Mouse (Mus musculus): Measurements from ENCODE around the gene Siglecg. TPM values are rescaled to one million over a fixed set of nuclear protein-coding genes. Genes with fewer than 3 reads are reported as not detected.

Siglecg gene
- polyA plus RNA-seq, 1 experiment from 2014 or later = 0.12 TPM

DNA sequence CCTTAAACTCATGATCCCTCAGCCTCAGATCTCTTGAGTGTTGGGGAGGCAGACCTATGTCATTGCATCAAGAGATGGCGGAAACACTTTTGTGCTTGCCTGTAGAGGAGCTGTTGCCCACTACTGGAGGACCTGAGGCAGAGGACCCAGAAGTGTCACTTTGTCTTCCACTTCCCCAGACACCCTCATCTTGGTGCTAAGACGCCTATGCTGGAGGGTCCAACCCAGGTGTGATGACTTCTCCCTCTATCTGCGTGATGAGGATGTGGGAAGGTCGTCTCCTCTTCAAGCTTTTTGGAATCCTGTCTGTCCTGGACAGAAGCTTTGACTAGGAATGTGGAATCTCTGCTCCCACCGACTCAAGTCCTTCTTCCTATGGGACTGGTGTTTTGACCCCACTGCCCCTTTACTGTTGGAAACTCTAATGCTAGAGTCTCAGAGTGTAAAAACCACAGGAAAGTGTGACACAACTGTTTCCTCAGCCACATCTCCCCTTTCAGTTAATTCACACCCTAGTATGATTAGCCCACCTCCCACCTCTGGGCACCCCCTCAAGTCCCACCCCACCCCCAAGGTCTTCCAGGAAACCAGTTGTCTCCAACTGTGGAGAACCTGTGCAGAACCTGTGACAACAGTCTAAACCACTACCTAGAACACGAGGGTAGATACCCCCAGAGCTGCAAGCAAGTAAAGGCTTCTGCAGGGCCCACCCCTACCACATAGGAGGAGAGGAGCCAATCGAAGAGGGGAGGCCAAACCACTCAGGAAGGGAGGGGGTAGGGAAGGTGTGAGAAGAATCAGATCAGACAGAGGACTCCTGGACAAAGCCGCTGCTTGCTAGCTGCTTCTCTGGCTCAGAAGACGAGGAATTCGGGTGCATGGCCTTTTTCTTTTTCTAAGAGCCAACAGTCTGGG, 28.6 kb downstream of the Siglecg start, which contains the start of gene Nkg7:
Gene Nkg7, plus strand, starts transcription at position 733 of the 915 bp plus-strand sequence.
- DNase-seq (ENCODE audit: low spot score) (no peak), ATAC-seq (ENCODE audit: low FRiP score, low TSS enrichment) (no peak)
- Histone ChIP-seq H3K4me1 (replicated peaks; ENCODE audit: control insufficient read depth, insufficient read depth) (no peaks in the 10 kb centered on the region), H3K27ac (replicated peaks) (no peak within 1 kb of the TSS), H3K4me3 (ENCODE audit: low read depth, low read length) (no peak within 1 kb of the TSS), H3K36me3 (ENCODE audit: control insufficient read depth, insufficient read depth, low read length) (no peaks in the 10 kb centered on the region), H3K4me2 (replicated peaks; ENCODE audit: low read depth) (no peak within 1 kb of the TSS), H3K9me3 (ENCODE audit: control insufficient read depth, low read length) (no peaks in the 10 kb centered on the region), H3K9ac (ENCODE audit: low read length) (no peak within 1 kb of the TSS), H3K27me3 (ENCODE audit: control insufficient read depth, insufficient read depth, low read length) (no peaks in the 10 kb centered on the region)
- TF ChIP-seq CTCF (IDR thresholded peaks at IDR 0.05; ENCODE audit: low read depth) = no peak
- TF ChIP-seq EP300 (optimal IDR thresholded peaks at IDR 0.05) = no peak
- 74% methylated on average over 10 of the region's 10 CpGs for whole genome bisulfite sequencing

DNA sequence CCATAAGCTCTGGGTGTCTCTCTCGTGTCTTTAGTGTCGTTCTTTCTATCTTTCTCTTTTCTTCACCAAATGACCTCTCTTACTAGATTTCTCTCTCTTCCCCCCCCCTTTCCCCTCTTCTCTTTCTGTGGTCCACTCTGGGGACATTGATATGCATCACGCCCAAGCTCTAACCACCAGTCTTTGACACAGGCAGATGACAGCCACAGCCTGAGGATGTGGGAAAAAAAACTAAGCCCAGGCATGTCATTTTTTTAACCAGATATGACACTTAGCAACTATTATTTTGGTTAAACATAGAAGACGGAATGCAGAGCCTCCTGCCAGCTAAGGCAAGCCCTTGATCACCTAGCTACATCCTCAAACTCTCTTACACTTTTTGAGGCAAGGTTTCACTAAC, 30.6 kb downstream of the Siglecg start:
- H3K9me3 ChIP-seq (ENCODE audit: control insufficient read depth, low read length) = no peaks in the 10 kb centered on the region
- no peaks in the 10 kb centered on the region for H3K27me3 ChIP-seq (ENCODE audit: control insufficient read depth, insufficient read depth, low read length)
- H3K4me2 ChIP-seq (replicated peaks; ENCODE audit: low read depth) = no peak overlapping the region
- no peak overlapping the region for H3K4me3 ChIP-seq (ENCODE audit: low read depth, low read length)
- no peak overlapping the region for H3K27ac ChIP-seq (replicated peaks)
- DNase-seq (ENCODE audit: low spot score) (no peak), ATAC-seq (ENCODE audit: low FRiP score, low TSS enrichment) (no peak)
- H3K4me1 ChIP-seq (replicated peaks; ENCODE audit: control insufficient read depth, insufficient read depth) = peaks cover 2% of the 10 kb centered on the region; the same call in 1 of the 2 replicates
- TF ChIP-seq CTCF (IDR thresholded peaks at IDR 0.05; ENCODE audit: low read depth) = no peak
- TF ChIP-seq EP300 (optimal IDR thresholded peaks at IDR 0.05) = no peak
- WGBS = 72% methylated on average over 4 of the region's 4 CpGs
- H3K9ac ChIP-seq (ENCODE audit: low read length) = no peak overlapping the region
- H3K36me3 ChIP-seq (ENCODE audit: control insufficient read depth, insufficient read depth, low read length) = no peaks in the 10 kb centered on the region

DNA sequence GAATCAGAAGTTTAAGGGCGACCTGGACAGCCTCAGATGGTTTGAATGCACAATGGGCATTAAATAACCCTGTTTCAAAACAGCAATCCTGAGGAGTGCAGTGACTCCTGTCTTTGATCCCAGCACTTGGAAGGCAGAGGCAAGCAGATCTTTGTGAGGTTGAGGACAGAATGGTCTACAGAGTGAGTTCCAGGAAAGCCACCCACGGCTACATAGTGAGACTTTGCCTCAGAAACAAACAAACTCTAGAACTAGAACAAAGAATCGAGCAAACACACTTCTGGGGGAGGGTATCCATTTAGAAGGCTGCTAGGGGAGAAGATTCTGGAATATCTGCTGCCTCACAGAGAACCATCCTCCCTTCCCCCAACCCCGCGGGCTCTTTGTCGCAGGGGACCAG, 32.5 kb downstream of the Siglecg start, which contains the start of gene Cldnd2:
Gene Cldnd2, plus strand, starts transcription at position 301 of the 400 bp plus-strand sequence.
- DNase-seq (ENCODE audit: low spot score) = no peak
- no peak within 1 kb of the TSS for H3K4me2 ChIP-seq (replicated peaks; ENCODE audit: low read depth)
- no peak for ATAC-seq (ENCODE audit: low FRiP score, low TSS enrichment)
- H3K27me3 ChIP-seq (ENCODE audit: control insufficient read depth, insufficient read depth, low read length) = no peaks in the 10 kb centered on the region
- H3K9me3 ChIP-seq (ENCODE audit: control insufficient read depth, low read length) = no peaks in the 10 kb centered on the region
- TF ChIP-seq CTCF (IDR thresholded peaks at IDR 0.05; ENCODE audit: low read depth) (no peak), EP300 (optimal IDR thresholded peaks at IDR 0.05) (no peak)
- no peak within 1 kb of the TSS for H3K27ac ChIP-seq (replicated peaks)
- no peak within 1 kb of the TSS for H3K4me3 ChIP-seq (ENCODE audit: low read depth, low read length)
- 81% methylated on average over 6 of the region's 6 CpGs for WGBS
- H3K36me3 ChIP-seq (ENCODE audit: control insufficient read depth, insufficient read depth, low read length) = no peaks in the 10 kb centered on the region
- peaks cover 5% of the 10 kb centered on the region; the same call in 1 of the 2 replicates for H3K4me1 ChIP-seq (replicated peaks; ENCODE audit: control insufficient read depth, insufficient read depth)
- no peak within 1 kb of the TSS for H3K9ac ChIP-seq (ENCODE audit: low read length)

DNA sequence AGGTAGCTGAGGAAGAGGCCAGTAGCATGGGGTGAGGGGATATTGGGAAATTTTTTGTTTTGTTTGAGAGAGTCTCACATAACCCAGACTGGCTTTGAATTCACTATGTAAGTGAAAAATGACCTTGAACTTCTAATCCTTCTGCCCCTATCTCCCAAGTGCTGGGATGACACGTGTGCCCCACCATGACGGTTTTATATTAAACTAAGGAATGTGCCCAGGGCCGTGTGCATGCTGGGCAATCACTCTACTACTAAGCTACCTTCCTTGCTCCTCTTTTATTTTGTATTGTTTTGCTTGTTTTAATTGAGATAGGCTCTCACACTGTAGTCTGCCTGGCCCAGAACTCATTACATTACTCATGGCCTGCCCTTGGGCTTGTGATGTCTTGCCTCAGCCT, 33.1 kb downstream of the Siglecg start:
- no peaks in the 10 kb centered on the region for H3K36me3 ChIP-seq (ENCODE audit: control insufficient read depth, insufficient read depth, low read length)
- H3K4me1 ChIP-seq (replicated peaks; ENCODE audit: control insufficient read depth, insufficient read depth) = peaks cover 5% of the 10 kb centered on the region; the same call in 1 of the 2 replicates
- no peak overlapping the region for H3K4me2 ChIP-seq (replicated peaks; ENCODE audit: low read depth)
- WGBS = 76% methylated on average over 3 of the region's 3 CpGs
- no peak overlapping the region for H3K9ac ChIP-seq (ENCODE audit: low read length)
- TF ChIP-seq CTCF (IDR thresholded peaks at IDR 0.05; ENCODE audit: low read depth) = no peak
- no peak for TF ChIP-seq EP300 (optimal IDR thresholded peaks at IDR 0.05)
- H3K27me3 ChIP-seq (ENCODE audit: control insufficient read depth, insufficient read depth, low read length) = no peaks in the 10 kb centered on the region
- no peak for DNase-seq (ENCODE audit: low spot score)
- ATAC-seq (ENCODE audit: low FRiP score, low TSS enrichment) = no peak
- no peak overlapping the region for H3K27ac ChIP-seq (replicated peaks)
- no peak overlapping the region for H3K4me3 ChIP-seq (ENCODE audit: low read depth, low read length)
- no peaks in the 10 kb centered on the region for H3K9me3 ChIP-seq (ENCODE audit: control insufficient read depth, low read length)

DNA sequence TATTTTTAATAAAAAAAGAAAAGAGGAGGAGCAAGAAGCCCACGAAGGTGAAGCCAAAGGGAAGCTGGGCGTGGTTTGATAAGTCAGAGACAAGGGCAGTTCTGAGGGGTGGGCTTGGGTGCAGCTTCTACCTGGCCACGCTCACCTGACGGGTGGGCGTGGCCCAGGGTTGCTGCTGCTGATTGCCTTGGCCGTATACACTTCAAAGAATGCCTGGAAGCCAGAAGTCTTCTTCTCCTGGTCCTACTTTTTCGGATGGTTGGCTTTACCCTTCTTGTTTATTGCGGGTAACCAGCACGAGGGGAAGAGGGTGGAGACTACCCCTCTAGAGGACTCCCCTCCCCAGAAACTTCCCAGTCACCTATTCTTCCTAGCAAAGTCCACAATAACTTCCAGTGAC, 34.7 kb downstream of the Siglecg start:
- TF ChIP-seq EP300 (optimal IDR thresholded peaks at IDR 0.05) (no peak), CTCF (IDR thresholded peaks at IDR 0.05; ENCODE audit: low read depth) (no peak)
- DNase-seq (ENCODE audit: low spot score) (peak; percentile 35), ATAC-seq (ENCODE audit: low FRiP score, low TSS enrichment) (no peak)
- peak overlapping the region; percentile 98 for H3K27ac ChIP-seq (replicated peaks)
- peak overlapping the region; percentile 69 for H3K4me2 ChIP-seq (replicated peaks; ENCODE audit: low read depth)
- no peaks in the 10 kb centered on the region for H3K36me3 ChIP-seq (ENCODE audit: control insufficient read depth, insufficient read depth, low read length)
- H3K27me3 ChIP-seq (ENCODE audit: control insufficient read depth, insufficient read depth, low read length) = no peaks in the 10 kb centered on the region
- H3K4me1 ChIP-seq (replicated peaks; ENCODE audit: control insufficient read depth, insufficient read depth) = peaks cover 5% of the 10 kb centered on the region; the same call in 1 of the 2 replicates
- no peaks in the 10 kb centered on the region for H3K9me3 ChIP-seq (ENCODE audit: control insufficient read depth, low read length)
- H3K4me3 ChIP-seq (ENCODE audit: low read depth, low read length) = peak overlapping the region; percentile 54
- 8% methylated on average over 9 of the region's 9 CpGs for WGBS
- H3K9ac ChIP-seq (ENCODE audit: low read length) = peak overlapping the region; percentile 71

Data from stomach, postnatal 0 days (tissue).